9 mouse cellular contexts compared by ENCODE assay signal in genomic region chr16:27468731-27469130, GRCm38 (mm10).
DNase-seq lines count a peak whose midpoint lies in the region; ATAC-seq lines count a peak whose summit lies in the region.
"Had no signal": no experiment of that assay in that cellular context is flagged by ENCODE, and none has a peak within 500 bp of the region (broad histone marks: within the 10 kb centered on the region; RNA-seq: fewer than 3 reads in every experiment).

No protein-coding gene starts in this region.

- H3K36me3 ChIP-seq in hindbrain, embryonic 10.5 days, result no peaks in the 10 kb centered on the region
- H3K36me3 ChIP-seq in hindbrain, embryonic 12.5 days, result no peaks in the 10 kb centered on the region
- H3K36me3 ChIP-seq in intestine, embryonic 15.5 days, result no peaks in the 10 kb centered on the region
- H3K36me3 ChIP-seq in midbrain, embryonic 12.5 days, result no peaks in the 10 kb centered on the region
- H3K36me3 ChIP-seq: embryonic facial prominence, embryonic 15.5 days had no signal

- H3K9me3 ChIP-seq in hindbrain, embryonic 10.5 days, result no peaks in the 10 kb centered on the region
- no peaks in the 10 kb centered on the region for H3K9me3 ChIP-seq in hindbrain, embryonic 12.5 days (replicated peaks)
- no peaks in the 10 kb centered on the region for H3K9me3 ChIP-seq in intestine, embryonic 15.5 days
- no peaks in the 10 kb centered on the region for H3K9me3 ChIP-seq in midbrain, embryonic 12.5 days
- H3K9me3 ChIP-seq: embryonic facial prominence, embryonic 15.5 days had no signal

- no peak overlapping the region for H3K4me2 ChIP-seq in hindbrain, embryonic 12.5 days (replicated peaks)
- no peak overlapping the region for H3K4me2 ChIP-seq in intestine, embryonic 15.5 days (replicated peaks)
- H3K4me2 ChIP-seq in midbrain, embryonic 12.5 days (replicated peaks), result no peak overlapping the region
- H3K4me2 ChIP-seq: embryonic facial prominence, embryonic 15.5 days had no signal

- ATAC-seq in hindbrain, embryonic 12.5 days (ENCODE audit: low FRiP score), result no peak
- ATAC-seq in intestine, embryonic 15.5 days, result 0 out of 2 replicates have a peak, but pooled peaks have one; percentile 10
- ATAC-seq in midbrain, embryonic 12.5 days (ENCODE audit: low FRiP score, low read depth), result peak; percentile 78

- no peaks in the 10 kb centered on the region for H3K27me3 ChIP-seq in hindbrain, embryonic 10.5 days (ENCODE audit: insufficient read depth, poor library complexity, severe bottlenecking)
- H3K27me3 ChIP-seq in hindbrain, embryonic 12.5 days, result no peaks in the 10 kb centered on the region
- H3K27me3 ChIP-seq in intestine, embryonic 15.5 days (replicated peaks), result no peaks in the 10 kb centered on the region
- no peaks in the 10 kb centered on the region for H3K27me3 ChIP-seq in midbrain, embryonic 12.5 days
- H3K27me3 ChIP-seq: embryonic facial prominence, embryonic 15.5 days had no signal

- H3K9ac ChIP-seq in hindbrain, embryonic 12.5 days, result no peak overlapping the region
- no peak overlapping the region for H3K9ac ChIP-seq in intestine, embryonic 15.5 days
- no peak overlapping the region for H3K9ac ChIP-seq in midbrain, embryonic 12.5 days (replicated peaks)
- H3K9ac ChIP-seq: embryonic facial prominence, embryonic 15.5 days had no signal

- DNase-seq in hindbrain, embryonic 10.5 days (ENCODE audit: low spot score), result peak; percentile 23
- DNase-seq in A20 (ENCODE audit: low read depth, low spot score) (peak; percentile 50), WW6 (ENCODE audit: low read depth, low spot score) (peak; percentile 3)
- peak; percentile 66 for DNase-seq in embryo, embryonic 10 days (ENCODE audit: low spot score)
- DNase-seq in urinary bladder, adult 18-20 months (ENCODE audit: low spot score in 2 of 2), result no peak

- no peaks in the 10 kb centered on the region for H3K4me1 ChIP-seq in hindbrain, embryonic 10.5 days (replicated peaks)
- H3K4me1 ChIP-seq in hindbrain, embryonic 12.5 days, result no peaks in the 10 kb centered on the region
- no peaks in the 10 kb centered on the region for H3K4me1 ChIP-seq in intestine, embryonic 15.5 days (replicated peaks)
- no peaks in the 10 kb centered on the region for H3K4me1 ChIP-seq in midbrain, embryonic 12.5 days
- H3K4me1 ChIP-seq: embryonic facial prominence, embryonic 15.5 days had no signal

- no peak overlapping the region for H3K4me3 ChIP-seq in hindbrain, embryonic 10.5 days
- no peak overlapping the region for H3K4me3 ChIP-seq in hindbrain, embryonic 12.5 days
- no peak overlapping the region for H3K4me3 ChIP-seq in intestine, embryonic 15.5 days (replicated peaks)
- H3K4me3 ChIP-seq in midbrain, embryonic 12.5 days, result no peak overlapping the region
- H3K4me3 ChIP-seq: embryonic facial prominence, embryonic 15.5 days had no signal

- H3K27ac ChIP-seq in hindbrain, embryonic 10.5 days, result no peak overlapping the region
- no peak overlapping the region for H3K27ac ChIP-seq in hindbrain, embryonic 12.5 days
- H3K27ac ChIP-seq in intestine, embryonic 15.5 days, result no peak overlapping the region
- no peak overlapping the region for H3K27ac ChIP-seq in midbrain, embryonic 12.5 days (replicated peaks)
- H3K27ac ChIP-seq: embryonic facial prominence, embryonic 15.5 days had no signal

- 24% methylated on average over 5 of the region's 5 CpGs for WGBS in hindbrain, embryonic 10.5 days
- WGBS in hindbrain, embryonic 12.5 days, result 24% methylated on average over 5 of the region's 5 CpGs
- 26% methylated on average over 5 of the region's 5 CpGs for WGBS in intestine, embryonic 15.5 days
- 25% methylated on average over 5 of the region's 5 CpGs for WGBS in midbrain, embryonic 12.5 days

Comparison
In these comparisons a context has a peak if more than half of its experiments do, and no peak if none do; other contexts are left out.
1. DNase-seq: peak in hindbrain, embryonic 10.5 days (single experiment), A20 (single experiment), WW6 (single experiment) and embryo, embryonic 10 days (single experiment); none in urinary bladder, adult 18-20 months (0 of 2).